Mouse (Mus musculus) cerebellum, adult 2 months (tissue): ENCODE measurements around the gene Nod1.

ENCODE experiments used
- CTCF ChIP-seq: fragments of 200-500 bp; IDR thresholded peaks from 2 replicates; pipeline ENCODE4 v1.5.1; 2011; ENCODE audit warnings: low read depth, mild to moderate bottlenecking, control low read depth, low read length, moderate library complexity, borderline replicate concordance; ENCODE audit not compliant: insufficient read depth
- POLR2A ChIP-seq: fragments of 200-500 bp; IDR thresholded peaks from 2 replicates; pipeline ENCODE4 v1.6.1; 2011; ENCODE audit warnings: low read length, control low read depth, borderline replicate concordance; ENCODE audit not compliant: insufficient read depth

- TF ChIP-seq POLR2A: no peak
- TF ChIP-seq CTCF: no peak
These were observed 92.3 kb downstream of the Nod1 start for GRCm38 (mm10) chr6:54880086-54880485.
